Mouse (Mus musculus) lung, embryonic 16.5 days (tissue): ENCODE results near the gene Klhl5. TPM values are rescaled to one million over a fixed set of nuclear protein-coding genes. Genes with fewer than 3 reads are reported as not detected.

Experiments used
- ATAC-seq: fragments of 200-750 bp; cut with Nextera tagmentation; 2 replicates; pipeline ENCODE4 v1.8.0; 2017; ENCODE audit warnings: low read depth, mild to moderate bottlenecking, moderate library complexity
- H3K27ac ChIP-seq: fragments of 300-500 bp; sonication (generic); 2 replicates; pipeline ENCODE4 v1.5.1; 2014; ENCODE audit warnings: mild to moderate bottlenecking, control low read depth, low read length
- H3K27me3 ChIP-seq: fragments of 300-500 bp; sonication (generic); 2 replicates; pipeline ENCODE4 v1.6.1; 2014; ENCODE audit warnings: low read depth, low read length, mixed read lengths; ENCODE audit not compliant: control insufficient read depth, insufficient read depth
- H3K36me3 ChIP-seq: fragments of 300-500 bp; sonication (generic); 2 replicates; pipeline ENCODE4 v1.6.1; 2014; ENCODE audit warnings: low read length; ENCODE audit not compliant: control insufficient read depth, insufficient read depth
- H3K4me1 ChIP-seq: fragments of 300-500 bp; sonication (generic); replicated peaks from 2 replicates; pipeline ENCODE4 v1.6.1; 2014; ENCODE audit warnings: low read length, mixed read lengths; ENCODE audit not compliant: control insufficient read depth, insufficient read depth
- H3K4me2 ChIP-seq: fragments of 300-500 bp; sonication (generic); 2 replicates; pipeline ENCODE4 v1.6.1; 2014; ENCODE audit warnings: low read depth, low read length, control low read depth
- H3K4me3 ChIP-seq: fragments of 300-500 bp; sonication (generic); 2 replicates; pipeline ENCODE4 v1.5.1; 2014; ENCODE audit warnings: mild to moderate bottlenecking, low read length, control low read depth
- H3K9ac ChIP-seq: fragments of 300-500 bp; sonication (generic); 2 replicates; pipeline ENCODE4 v1.6.1; 2014; ENCODE audit warnings: low read length, control low read depth
- H3K9me3 ChIP-seq: fragments of 300-500 bp; sonication (generic); 2 replicates; pipeline ENCODE4 v1.6.1; 2016; ENCODE audit warnings: low read length; ENCODE audit not compliant: control insufficient read depth
- WGBS: fragments of 180-500 bp; shearing (Covaris S2); extraction: QIAGEN DNeasy Blood & Tissue Kit; methylation state at CpG from one replicate; pipeline ENCODE4 v1.1.7; 2014; 5-methylcytosine and 5-hydroxymethylcytosine counted together
- polyA plus RNA-seq: library from polyadenylated mRNA; unstranded; fragments of >200 nt; fragmentation: Nextera tagmentation; extraction: Ambion mirVana; gene quantifications from 2 replicates; pipeline ENCODE4 v1.2.1, GENCODE M21; 2015

Klhl5 gene
- polyA plus RNA-seq, 1 experiment from 2014 or later: 24.9 TPM

- no peaks in the 10 kb centered on the region for H3K9me3 ChIP-seq
- ATAC-seq: peak; percentile 56
- WGBS: 23% methylated on average over 5 of the region's 5 CpGs
- H3K4me1 ChIP-seq: peaks cover 4% of the 10 kb centered on the region
- H3K27me3 ChIP-seq: no peaks in the 10 kb centered on the region
- H3K4me3 ChIP-seq: no peak within 1 kb of the TSS
- H3K4me2 ChIP-seq: peak within 1 kb of the TSS; percentile 29
- H3K27ac ChIP-seq: 0 out of 2 replicates have a peak within 1 kb of the TSS, but pooled peaks have one; percentile 12
- H3K36me3 ChIP-seq: no peaks in the 10 kb centered on the region
- H3K9ac ChIP-seq: no peak within 1 kb of the TSS
Observed at GRCm38 (mm10) chr5:65091921-65092320, 15.4 kb upstream of the Klhl5 start, which contains the start of gene Tmem156. TSS of gene Tmem156 (minus strand) at chr5:65092132.

GRCm38 (mm10) chr5:65093769-65094168, 13.6 kb upstream of the Klhl5 start:
- Histone ChIP-seq H3K4me2 (no peak overlapping the region), H3K4me1 (peaks cover 10% of the 10 kb centered on the region), H3K27ac (no peak overlapping the region), H3K9ac (no peak overlapping the region), H3K4me3 (no peak overlapping the region), H3K9me3 (no peaks in the 10 kb centered on the region), H3K27me3 (no peaks in the 10 kb centered on the region), H3K36me3 (no peaks in the 10 kb centered on the region)
- no peak for ATAC-seq

GRCm38 (mm10) chr5:65094902-65095545, 12.3 kb upstream of the Klhl5 start:
- H3K4me3 ChIP-seq: no peak overlapping the region
- no peak overlapping the region for H3K9ac ChIP-seq
- no peaks in the 10 kb centered on the region for H3K36me3 ChIP-seq
- peaks cover 10% of the 10 kb centered on the region for H3K4me1 ChIP-seq
- WGBS: 74% methylated on average over 7 of the region's 7 CpGs
- no peaks in the 10 kb centered on the region for H3K9me3 ChIP-seq
- ATAC-seq: no peak
- H3K27ac ChIP-seq: no peak overlapping the region
- no peak overlapping the region for H3K4me2 ChIP-seq
- H3K27me3 ChIP-seq: no peaks in the 10 kb centered on the region

- H3K36me3 ChIP-seq: no peaks in the 10 kb centered on the region
- WGBS: 74% methylated on average over 3 of the region's 3 CpGs
- no peak overlapping the region for H3K4me2 ChIP-seq
- no peak overlapping the region for H3K27ac ChIP-seq
- H3K9me3 ChIP-seq: no peaks in the 10 kb centered on the region
- no peak overlapping the region for H3K9ac ChIP-seq
- no peak for ATAC-seq
- no peaks in the 10 kb centered on the region for H3K27me3 ChIP-seq
- H3K4me3 ChIP-seq: no peak overlapping the region
- peaks cover 10% of the 10 kb centered on the region for H3K4me1 ChIP-seq
Observed at GRCm38 (mm10) chr5:65096082-65096481, 11.3 kb upstream of the Klhl5 start.

- Histone ChIP-seq H3K9me3 (no peaks in the 10 kb centered on the region), H3K9ac (no peak overlapping the region), H3K27ac (no peak overlapping the region), H3K36me3 (no peaks in the 10 kb centered on the region), H3K4me2 (no peak overlapping the region), H3K27me3 (no peaks in the 10 kb centered on the region), H3K4me3 (no peak overlapping the region), H3K4me1 (peaks cover 9% of the 10 kb centered on the region)
- 33% methylated on average over 3 of the region's 3 CpGs for WGBS
- no peak for ATAC-seq
Observed at GRCm38 (mm10) chr5:65096805-65097204, 10.5 kb upstream of the Klhl5 start.

- Histone ChIP-seq H3K4me3 (no peak overlapping the region), H3K9ac (no peak overlapping the region), H3K4me1 (peaks cover 5% of the 10 kb centered on the region), H3K36me3 (no peaks in the 10 kb centered on the region), H3K4me2 (no peak overlapping the region), H3K27ac (peak overlapping the region; percentile 38; the same call in 1 of the 2 replicates), H3K9me3 (no peaks in the 10 kb centered on the region), H3K27me3 (no peaks in the 10 kb centered on the region)
- 68% methylated on average over 5 of the region's 5 CpGs for WGBS
- no peak for ATAC-seq
Observed at GRCm38 (mm10) chr5:65097457-65097856, 9.9 kb upstream of the Klhl5 start.

- H3K36me3 ChIP-seq: no peaks in the 10 kb centered on the region
- H3K9me3 ChIP-seq: no peaks in the 10 kb centered on the region
- H3K4me2 ChIP-seq: no peak overlapping the region
- H3K27me3 ChIP-seq: no peaks in the 10 kb centered on the region
- H3K27ac ChIP-seq: no peak overlapping the region
- H3K4me3 ChIP-seq: no peak overlapping the region
- 87% methylated on average over 11 of the region's 11 CpGs for WGBS
- ATAC-seq: no peak
- H3K4me1 ChIP-seq: peaks cover 8% of the 10 kb centered on the region
- no peak overlapping the region for H3K9ac ChIP-seq
Observed at GRCm38 (mm10) chr5:65100002-65100401, 7.3 kb upstream of the Klhl5 start.

GRCm38 (mm10) chr5:65101209-65101608, 6.1 kb upstream of the Klhl5 start:
- no peak overlapping the region for H3K4me2 ChIP-seq
- H3K36me3 ChIP-seq: no peaks in the 10 kb centered on the region
- no peak overlapping the region for H3K4me3 ChIP-seq
- WGBS: 68% methylated on average over 5 of the region's 5 CpGs
- no peak overlapping the region for H3K9ac ChIP-seq
- no peaks in the 10 kb centered on the region for H3K9me3 ChIP-seq
- peaks cover 8% of the 10 kb centered on the region for H3K4me1 ChIP-seq
- no peaks in the 10 kb centered on the region for H3K27me3 ChIP-seq
- no peak for ATAC-seq
- H3K27ac ChIP-seq: no peak overlapping the region

GRCm38 (mm10) chr5:65101621-65102020, 5.7 kb upstream of the Klhl5 start:
- 82% methylated on average over 6 of the region's 6 CpGs for WGBS
- no peak overlapping the region for H3K9ac ChIP-seq

More at GRCm38 (mm10) chr5:65101621-65102020, 5.7 kb upstream of the Klhl5 start:
- Histone ChIP-seq H3K9me3 (no peaks in the 10 kb centered on the region), H3K4me2 (no peak overlapping the region), H3K36me3 (no peaks in the 10 kb centered on the region), H3K4me3 (no peak overlapping the region), H3K27ac (no peak overlapping the region), H3K4me1 (peaks cover 9% of the 10 kb centered on the region), H3K27me3 (no peaks in the 10 kb centered on the region)
- no peak for ATAC-seq
